Mouse (Mus musculus): ENCODE results near the gene Gm7073. TPM values are rescaled to one million over a fixed set of nuclear protein-coding genes. Genes with fewer than 3 reads are reported as not detected.

Gene Gm7073
- polyA plus RNA-seq (2015; fragmentation: Nextera tagmentation; extraction: Ambion mirVana), result not detected in 2 replicates

GRCm38 (mm10) chrX:60539149-60539548 lies at the start of gene Gm7073:
Gene Gm7073, minus strand, starts transcription at chrX:60539249.
- H3K27ac ChIP-seq (replicated peaks), result no peak within 1 kb of the TSS
- H3K36me3 ChIP-seq (replicated peaks), result no peaks in the 10 kb centered on the region
- no peak within 1 kb of the TSS for H3K9ac ChIP-seq
- H3K9me3 ChIP-seq (replicated peaks), result no peaks in the 10 kb centered on the region
- no peak for ATAC-seq (ENCODE audit: insufficient read depth)
- H3K4me3 ChIP-seq (replicated peaks), result no peak within 1 kb of the TSS
- no peak within 1 kb of the TSS for H3K4me2 ChIP-seq
- no peaks in the 10 kb centered on the region for H3K4me1 ChIP-seq (replicated peaks)
- no peaks in the 10 kb centered on the region for H3K27me3 ChIP-seq

GRCm38 (mm10) chrX:60570539-60570938 lies 31.5 kb upstream of the Gm7073 start:
- no peak overlapping the region for H3K27ac ChIP-seq (replicated peaks)
- no peaks in the 10 kb centered on the region for H3K36me3 ChIP-seq (replicated peaks)
- no peaks in the 10 kb centered on the region for H3K4me1 ChIP-seq (replicated peaks)
- WGBS (ENCODE audit: insufficient replicate concordance), result 39% methylated on average over 1 of the region's 1 CpGs
- no peaks in the 10 kb centered on the region for H3K27me3 ChIP-seq
- ATAC-seq (ENCODE audit: insufficient read depth), result no peak
- no peak overlapping the region for H3K4me2 ChIP-seq
- H3K9ac ChIP-seq, result no peak overlapping the region
- H3K9me3 ChIP-seq (replicated peaks), result no peaks in the 10 kb centered on the region
- H3K4me3 ChIP-seq (replicated peaks), result no peak overlapping the region

GRCm38 (mm10) chrX:60569047-60569446 lies 30.0 kb upstream of the Gm7073 start:
- Histone ChIP-seq H3K4me2 (no peak overlapping the region), H3K4me3 (replicated peaks) (no peak overlapping the region), H3K9me3 (replicated peaks) (no peaks in the 10 kb centered on the region), H3K36me3 (replicated peaks) (no peaks in the 10 kb centered on the region), H3K27me3 (no peaks in the 10 kb centered on the region), H3K27ac (replicated peaks) (no peak overlapping the region), H3K4me1 (replicated peaks) (no peaks in the 10 kb centered on the region), H3K9ac (no peak overlapping the region)
- no peak for ATAC-seq (ENCODE audit: insufficient read depth)

GRCm38 (mm10) chrX:60555242-60555641 lies 16.2 kb upstream of the Gm7073 start:
- no peak overlapping the region for H3K27ac ChIP-seq (replicated peaks)
- H3K27me3 ChIP-seq, result no peaks in the 10 kb centered on the region
- WGBS (ENCODE audit: insufficient replicate concordance), result 46% methylated on average over 4 of the region's 4 CpGs
- H3K36me3 ChIP-seq (replicated peaks), result no peaks in the 10 kb centered on the region
- no peak overlapping the region for H3K9ac ChIP-seq
- H3K4me3 ChIP-seq (replicated peaks), result no peak overlapping the region
- no peak overlapping the region for H3K4me2 ChIP-seq
- H3K9me3 ChIP-seq (replicated peaks), result no peaks in the 10 kb centered on the region
- H3K4me1 ChIP-seq (replicated peaks), result no peaks in the 10 kb centered on the region
- ATAC-seq (ENCODE audit: insufficient read depth), result no peak

GRCm38 (mm10) chrX:60547444-60548304 lies 8.6 kb upstream of the Gm7073 start:
- peak overlapping the region; percentile 42 for H3K4me3 ChIP-seq (replicated peaks)
- no peaks in the 10 kb centered on the region for H3K36me3 ChIP-seq (replicated peaks)
- no peak overlapping the region for H3K27ac ChIP-seq (replicated peaks)
- WGBS (ENCODE audit: insufficient replicate concordance), result 17% methylated on average over 92 of the region's 113 CpGs
- H3K9ac ChIP-seq, result no peak overlapping the region
- ATAC-seq (ENCODE audit: insufficient read depth), result peak; percentile 34; the same call in 1 of the 2 replicates
- H3K9me3 ChIP-seq (replicated peaks), result no peaks in the 10 kb centered on the region
- no peaks in the 10 kb centered on the region for H3K4me1 ChIP-seq (replicated peaks)
- peaks cover 28% of the 10 kb centered on the region for H3K27me3 ChIP-seq
- peak overlapping the region; percentile 58 for H3K4me2 ChIP-seq

- H3K9me3 ChIP-seq (replicated peaks), result no peaks in the 10 kb centered on the region
- no peak for ATAC-seq (ENCODE audit: insufficient read depth)
- 14% methylated on average over 16 of the region's 16 CpGs for WGBS (ENCODE audit: insufficient replicate concordance)
- peak overlapping the region; percentile 58 for H3K4me2 ChIP-seq
- H3K27ac ChIP-seq (replicated peaks), result no peak overlapping the region
- peaks cover 28% of the 10 kb centered on the region for H3K27me3 ChIP-seq
- no peaks in the 10 kb centered on the region for H3K4me1 ChIP-seq (replicated peaks)
- H3K36me3 ChIP-seq (replicated peaks), result no peaks in the 10 kb centered on the region
- H3K9ac ChIP-seq, result no peak overlapping the region
- peak overlapping the region; percentile 42 for H3K4me3 ChIP-seq (replicated peaks)
Measured at GRCm38 (mm10) chrX:60547098-60547443, 8.0 kb upstream of the Gm7073 start.

GRCm38 (mm10) chrX:60545906-60546305 lies 6.9 kb upstream of the Gm7073 start:
- no peak overlapping the region for H3K9ac ChIP-seq
- ATAC-seq (ENCODE audit: insufficient read depth), result no peak
- no peak overlapping the region for H3K27ac ChIP-seq (replicated peaks)
- no peaks in the 10 kb centered on the region for H3K36me3 ChIP-seq (replicated peaks)
- H3K4me3 ChIP-seq (replicated peaks), result no peak overlapping the region
- H3K4me2 ChIP-seq, result no peak overlapping the region
- no peaks in the 10 kb centered on the region for H3K9me3 ChIP-seq (replicated peaks)
- H3K27me3 ChIP-seq, result peaks cover 28% of the 10 kb centered on the region
- 39% methylated on average over 3 of the region's 3 CpGs for WGBS (ENCODE audit: insufficient replicate concordance)
- H3K4me1 ChIP-seq (replicated peaks), result no peaks in the 10 kb centered on the region

- Histone ChIP-seq H3K27ac (replicated peaks) (no peak overlapping the region), H3K4me2 (no peak overlapping the region), H3K4me3 (replicated peaks) (no peak overlapping the region), H3K27me3 (peaks cover 28% of the 10 kb centered on the region), H3K4me1 (replicated peaks) (no peaks in the 10 kb centered on the region), H3K36me3 (replicated peaks) (no peaks in the 10 kb centered on the region), H3K9ac (no peak overlapping the region), H3K9me3 (replicated peaks) (no peaks in the 10 kb centered on the region)
- ATAC-seq (ENCODE audit: insufficient read depth), result no peak
- WGBS (ENCODE audit: insufficient replicate concordance), result 20% methylated on average over 1 of the region's 1 CpGs
Measured at GRCm38 (mm10) chrX:60545444-60545843, 6.4 kb upstream of the Gm7073 start.

- Histone ChIP-seq H3K9ac (no peak overlapping the region), H3K9me3 (replicated peaks) (no peaks in the 10 kb centered on the region), H3K27me3 (peaks cover 24% of the 10 kb centered on the region), H3K4me3 (replicated peaks) (no peak overlapping the region), H3K4me1 (replicated peaks) (no peaks in the 10 kb centered on the region), H3K4me2 (no peak overlapping the region), H3K36me3 (replicated peaks) (no peaks in the 10 kb centered on the region), H3K27ac (replicated peaks) (no peak overlapping the region)
- ATAC-seq (ENCODE audit: insufficient read depth), result no peak
- 32% methylated on average over 4 of the region's 4 CpGs for WGBS (ENCODE audit: insufficient replicate concordance)
Measured at GRCm38 (mm10) chrX:60544098-60544497, 5.0 kb upstream of the Gm7073 start.

- H3K9me3 ChIP-seq (replicated peaks), result no peaks in the 10 kb centered on the region
- 46% methylated on average over 1 of the region's 1 CpGs for WGBS (ENCODE audit: insufficient replicate concordance)
- no peak overlapping the region for H3K27ac ChIP-seq (replicated peaks)
- H3K4me2 ChIP-seq, result no peak overlapping the region
- no peak overlapping the region for H3K4me3 ChIP-seq (replicated peaks)
- H3K36me3 ChIP-seq (replicated peaks), result no peaks in the 10 kb centered on the region
- peaks cover 16% of the 10 kb centered on the region for H3K27me3 ChIP-seq
- no peak for ATAC-seq (ENCODE audit: insufficient read depth)
- no peak overlapping the region for H3K9ac ChIP-seq
- H3K4me1 ChIP-seq (replicated peaks), result no peaks in the 10 kb centered on the region
Measured at GRCm38 (mm10) chrX:60542901-60543300, 3.9 kb upstream of the Gm7073 start.

GRCm38 (mm10) chrX:60503995-60504394 lies 35.1 kb downstream of the Gm7073 start:
- Histone ChIP-seq H3K4me1 (replicated peaks) (no peaks in the 10 kb centered on the region), H3K27ac (replicated peaks) (no peak overlapping the region), H3K36me3 (replicated peaks) (no peaks in the 10 kb centered on the region), H3K4me3 (replicated peaks) (no peak overlapping the region), H3K4me2 (no peak overlapping the region), H3K27me3 (no peaks in the 10 kb centered on the region), H3K9ac (no peak overlapping the region), H3K9me3 (replicated peaks) (no peaks in the 10 kb centered on the region)
- ATAC-seq (ENCODE audit: insufficient read depth), result no peak

- Histone ChIP-seq H3K4me3 (replicated peaks) (no peak overlapping the region), H3K4me1 (replicated peaks) (no peaks in the 10 kb centered on the region), H3K9me3 (replicated peaks) (no peaks in the 10 kb centered on the region), H3K36me3 (replicated peaks) (no peaks in the 10 kb centered on the region), H3K4me2 (no peak overlapping the region), H3K27ac (replicated peaks) (no peak overlapping the region), H3K27me3 (no peaks in the 10 kb centered on the region), H3K9ac (no peak overlapping the region)
- WGBS (ENCODE audit: insufficient replicate concordance), result 62% methylated on average over 1 of the region's 1 CpGs
- no peak for ATAC-seq (ENCODE audit: insufficient read depth)
Measured at GRCm38 (mm10) chrX:60497750-60498149, 41.3 kb downstream of the Gm7073 start.

Data from liver, embryonic 15.5 days (tissue).